Mouse (Mus musculus) lung, postnatal 0 days (tissue): ENCODE results near the gene Duox2. TPM values are rescaled to one million over a fixed set of nuclear protein-coding genes. Genes with fewer than 3 reads are reported as not detected.

Experiments
- ATAC-seq: fragments of 200-750 bp; cut with Nextera tagmentation; 2 replicates; pipeline ENCODE4 v1.8.0; 2017; ENCODE audit warnings: moderate library complexity
- DNase-seq: peaks from one replicate; pipeline ENCODE4 v3.0.0-alpha.2; 2016; ENCODE audit warnings: low spot score
- H3K27ac ChIP-seq: fragments of 300-500 bp; sonication (generic); 2 replicates; pipeline ENCODE4 v1.5.1; 2014; ENCODE audit warnings: antibody characterized with exemption, mild to moderate bottlenecking, low read length, mixed read lengths
- H3K27me3 ChIP-seq: fragments of 300-500 bp; sonication (generic); replicated peaks from 2 replicates; pipeline ENCODE4 v1.6.1; 2014; ENCODE audit warnings: low read length, mixed read lengths; ENCODE audit not compliant: insufficient read depth
- H3K36me3 ChIP-seq: fragments of 300-500 bp; sonication (generic); 2 replicates; pipeline ENCODE4 v1.6.1; 2014; ENCODE audit warnings: low read length, mixed read lengths; ENCODE audit not compliant: insufficient read depth
- H3K4me1 ChIP-seq: fragments of 300-500 bp; sonication (generic); 2 replicates; pipeline ENCODE4 v1.6.1; 2014; ENCODE audit warnings: antibody characterized with exemption, low read depth, low read length, mixed read lengths; ENCODE audit not compliant: insufficient read depth
- H3K4me2 ChIP-seq: fragments of 300-500 bp; sonication (generic); replicated peaks from 2 replicates; pipeline ENCODE4 v1.6.1; 2014; ENCODE audit warnings: low read depth, mild to moderate bottlenecking, low read length, moderate library complexity, mixed read lengths
- H3K4me3 ChIP-seq: fragments of 300-500 bp; sonication (generic); 2 replicates; pipeline ENCODE4 v1.5.1; 2014; ENCODE audit warnings: low read depth, low read length
- H3K9ac ChIP-seq: fragments of 300-500 bp; sonication (generic); replicated peaks from 2 replicates; pipeline ENCODE4 v1.6.1; 2014; ENCODE audit warnings: low read depth, mild to moderate bottlenecking
- H3K9me3 ChIP-seq: fragments of 300-500 bp; sonication (generic); 2 replicates; pipeline ENCODE4 v1.6.1; 2016; ENCODE audit warnings: low read length, mixed read lengths
- CTCF ChIP-seq: IDR thresholded peaks from 2 replicates; pipeline ENCODE4 v1.5.1; 2016; ENCODE audit warnings: antibody characterized with exemption, mild to moderate bottlenecking
- EP300 ChIP-seq: IDR thresholded peaks from 2 replicates; pipeline ENCODE4 v1.6.1; 2016; ENCODE audit warnings: antibody characterized with exemption, mild to moderate bottlenecking, control low read depth
- WGBS: fragments of 180-500 bp; shearing (Covaris S2); extraction: QIAGEN DNeasy Blood & Tissue Kit; methylation state at CpG from one replicate; pipeline ENCODE4 v1.1.7; 2014; 5-methylcytosine and 5-hydroxymethylcytosine counted together
- polyA plus RNA-seq: library from polyadenylated mRNA; unstranded; fragments of >200 nt; fragmentation: Nextera tagmentation; extraction: Ambion mirVana; gene quantifications from 2 replicates; pipeline ENCODE4 v1.2.1, GENCODE M21; 2015

Duox2 gene
- polyA plus RNA-seq, 1 experiment from 2014 or later, result 0.02 TPM

- Histone ChIP-seq H3K9me3 (no peaks in the 10 kb centered on the region), H3K4me2 (no peak overlapping the region), H3K4me3 (no peak overlapping the region), H3K36me3 (no peaks in the 10 kb centered on the region), H3K27ac (no peak overlapping the region), H3K27me3 (no peaks in the 10 kb centered on the region), H3K9ac (no peak overlapping the region), H3K4me1 (no peaks in the 10 kb centered on the region)
- ATAC-seq (no peak), DNase-seq (no peak)
- no peak for TF ChIP-seq EP300
- no peak for TF ChIP-seq CTCF
- WGBS, result 80% methylated on average over 6 of the region's 6 CpGs
Measured at GRCm38 (mm10) chr2:122230395-122230794, 67.9 kb downstream of the Duox2 start.

Other genes with a start within 250 kb of the Duox2 start
- 4.1 and 4.3 TPM in 2 replicates for gene Spg11, start 180.1 kb downstream of the Duox2 start, polyA plus RNA-seq
- gene B2m, start 150.8 kb downstream of the Duox2 start, polyA plus RNA-seq, result 655 and 745 TPM in 2 replicates
- gene Trim69, start 137.7 kb downstream of the Duox2 start, polyA plus RNA-seq, result not detected in 2 replicates
- gene Patl2, start 112.3 kb downstream of the Duox2 start, polyA plus RNA-seq, result not detected in 2 replicates
- not detected in 2 replicates for gene Terb2, start 112.2 kb downstream of the Duox2 start, polyA plus RNA-seq
- 46.2 and 48.6 TPM in 2 replicates for gene Sord, start 63.7 kb downstream of the Duox2 start, polyA plus RNA-seq
- 0.07 TPM in 1 of 2 replicates, not detected in the other for gene Duoxa2, start 451 bp upstream of the Duox2 start, polyA plus RNA-seq
- gene Duoxa1, start 15.3 kb upstream of the Duox2 start, polyA plus RNA-seq, result 0.21 TPM in 1 of 2 replicates, not detected in the other
- 0.06 and 0.15 TPM in 2 replicates for gene Duox1, start 17.2 kb upstream of the Duox2 start, polyA plus RNA-seq
- gene Shf, start 70.7 kb upstream of the Duox2 start, polyA plus RNA-seq, result 1.8 and 2.5 TPM in 2 replicates
- gene Slc28a2, start 128.0 kb upstream of the Duox2 start, polyA plus RNA-seq, result 0.10 and 0.17 TPM in 2 replicates
- not detected in 2 replicates for gene Gm14085, start 186.5 kb upstream of the Duox2 start, polyA plus RNA-seq